Mouse (Mus musculus) midbrain, embryonic 16.5 days (tissue): ENCODE results near the gene Gm11563. TPM values are rescaled to one million over a fixed set of nuclear protein-coding genes. Genes with fewer than 3 reads are reported as not detected.
"Not testable (repeated sequence)": the region's sequence is repeated elsewhere in the genome, so short reads cannot be mapped to it uniquely, and the experiment has no call there.

Experiments
- ATAC-seq: fragments of 200-750 bp; cut with Nextera tagmentation; 2 replicates; pipeline ENCODE4 v1.8.0; 2017; ENCODE audit warnings: moderate TSS enrichment
- H3K27ac ChIP-seq: fragments of 300-500 bp; sonication (generic); 2 replicates; pipeline ENCODE4 v1.5.1; 2014; ENCODE audit warnings: mild to moderate bottlenecking, low read length, mixed read lengths
- H3K27me3 ChIP-seq: fragments of 300-500 bp; sonication (generic); 2 replicates; pipeline ENCODE4 v1.6.1; 2014; ENCODE audit warnings: low read depth, low read length, mixed read lengths; ENCODE audit not compliant: control insufficient read depth, insufficient read depth
- H3K36me3 ChIP-seq: fragments of 300-500 bp; sonication (generic); 2 replicates; pipeline ENCODE4 v1.6.1; 2014; ENCODE audit warnings: mild to moderate bottlenecking, low read length, moderate library complexity, mixed read lengths; ENCODE audit not compliant: control insufficient read depth, insufficient read depth
- H3K4me1 ChIP-seq: fragments of 300-500 bp; sonication (generic); 2 replicates; pipeline ENCODE4 v1.6.1; 2014; ENCODE audit warnings: mild to moderate bottlenecking, low read length, mixed read lengths; ENCODE audit not compliant: control insufficient read depth, insufficient read depth
- H3K4me2 ChIP-seq: fragments of 300-500 bp; sonication (generic); 2 replicates; pipeline ENCODE4 v1.6.1; 2014; ENCODE audit warnings: mild to moderate bottlenecking, low read length, mixed read lengths
- H3K4me3 ChIP-seq: fragments of 300-500 bp; sonication (generic); 2 replicates; pipeline ENCODE4 v1.5.1; 2014; ENCODE audit warnings: low read depth, mild to moderate bottlenecking, low read length, moderate library complexity, mixed read lengths
- H3K9ac ChIP-seq: fragments of 300-500 bp; sonication (generic); 2 replicates; pipeline ENCODE4 v1.6.1; 2014; ENCODE audit warnings: low read depth, low read length, mixed read lengths
- H3K9me3 ChIP-seq: fragments of 300-500 bp; sonication (generic); replicated peaks from 2 replicates; pipeline ENCODE4 v1.6.1; 2014; ENCODE audit warnings: mild to moderate bottlenecking, low read length, mixed read lengths; ENCODE audit not compliant: control insufficient read depth, poor library complexity, severe bottlenecking
- WGBS: fragments of 180-500 bp; shearing (Covaris S2); extraction: QIAGEN DNeasy Blood & Tissue Kit; methylation state at CpG from one replicate; pipeline ENCODE4 v1.1.7; 2014; 5-methylcytosine and 5-hydroxymethylcytosine counted together
- polyA plus RNA-seq: library from polyadenylated mRNA; unstranded; fragments of >200 nt; fragmentation: Nextera tagmentation; extraction: Ambion mirVana; gene quantifications from 2 replicates; pipeline ENCODE4 v1.2.1, GENCODE M21; 2015

Gm11563 gene
- polyA plus RNA-seq, result not detected in 2 replicates

DNA sequence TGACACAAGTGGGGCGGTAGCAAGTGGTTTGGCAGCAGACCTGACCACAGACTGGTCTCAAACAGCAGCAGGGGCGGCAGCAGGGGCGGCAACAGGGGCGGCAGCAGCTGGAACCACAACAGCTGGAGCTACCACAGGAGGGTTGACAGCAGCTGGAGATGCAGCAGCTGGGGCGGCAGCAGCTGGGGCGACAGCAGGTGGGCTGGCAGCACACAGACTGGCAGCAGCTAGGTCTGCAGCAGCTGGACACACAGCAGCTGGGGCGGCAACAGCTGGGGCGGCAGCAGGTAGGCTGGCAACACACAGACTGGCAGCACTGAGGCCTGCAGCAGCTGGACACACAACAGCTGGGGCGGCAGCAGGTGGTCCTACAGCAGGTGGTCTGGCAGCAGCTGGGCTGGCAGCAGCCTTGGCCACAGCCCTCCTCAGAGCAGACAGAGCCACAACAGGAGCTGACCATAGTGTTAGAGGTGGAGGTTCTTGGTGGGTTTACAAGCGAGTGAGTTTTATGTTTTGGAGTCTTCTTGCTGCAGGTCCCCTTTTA, at the start of gene Gm11563:
Gene Gm11563 (minus strand): TSS at position 494 of the 544 bp plus-strand sequence.
- not testable (repeated sequence) for H3K36me3 ChIP-seq, ATAC-seq, H3K4me3 ChIP-seq, H3K4me2 ChIP-seq, H3K27ac ChIP-seq, H3K27me3 ChIP-seq, H3K9ac ChIP-seq, H3K4me1 ChIP-seq, H3K9me3 ChIP-seq
- WGBS, result 69% methylated on average over 10 of the region's 10 CpGs

DNA sequence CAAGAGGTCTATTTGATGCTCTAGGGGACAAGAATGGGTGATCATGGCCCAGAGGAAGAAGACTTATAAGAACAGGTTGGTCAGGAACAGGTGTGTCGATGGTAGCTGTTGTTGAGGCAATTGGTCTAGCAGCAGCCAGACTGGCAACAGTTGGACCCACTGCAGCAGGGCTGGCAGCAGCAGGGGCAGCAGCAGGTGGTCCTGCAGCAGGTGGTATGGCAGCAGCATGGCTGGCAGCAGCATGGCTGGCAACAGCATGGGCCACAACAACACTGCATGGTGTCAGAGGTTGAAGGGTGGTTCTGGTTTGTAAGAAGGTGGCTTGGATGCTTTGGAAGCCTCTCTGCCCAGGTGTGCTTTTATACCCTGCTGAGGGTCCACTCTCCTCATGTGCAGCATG, 31.7 kb upstream of the Gm11563 start, which contains the start of gene Gm14190:
Gene Gm14190 (minus strand): TSS at position 278 of the 400 bp plus-strand sequence.
- Histone ChIP-seq H3K9ac (no peak within 1 kb of the TSS), H3K4me2 (no peak within 1 kb of the TSS)
- ATAC-seq, result no peak

GRCm38 (mm10) chr11:99685235-99685634, 26.5 kb upstream of the Gm11563 start:
- not testable (repeated sequence) for H3K36me3 ChIP-seq, H3K9ac ChIP-seq, H3K27ac ChIP-seq, ATAC-seq, H3K27me3 ChIP-seq, H3K9me3 ChIP-seq, H3K4me2 ChIP-seq, H3K4me3 ChIP-seq, H3K4me1 ChIP-seq
- 78% methylated on average over 1 of the region's 1 CpGs for WGBS

More for the DNA sequence above, 31.7 kb upstream of the Gm11563 start, which contains the start of gene Gm14190:
- H3K4me1 ChIP-seq, result no peaks in the 10 kb centered on the region
- no peak within 1 kb of the TSS for H3K27ac ChIP-seq
- H3K9me3 ChIP-seq, result no peaks in the 10 kb centered on the region
- 77% methylated on average over 1 of the region's 1 CpGs for WGBS
- no peaks in the 10 kb centered on the region for H3K36me3 ChIP-seq
- no peak within 1 kb of the TSS for H3K4me3 ChIP-seq
- no peaks in the 10 kb centered on the region for H3K27me3 ChIP-seq

- no peak for ATAC-seq
- no peaks in the 10 kb centered on the region for H3K27me3 ChIP-seq
- no peaks in the 10 kb centered on the region for H3K4me1 ChIP-seq
- H3K4me2 ChIP-seq, result no peak overlapping the region
- WGBS, result 84% methylated on average over 2 of the region's 2 CpGs
- H3K36me3 ChIP-seq, result no peaks in the 10 kb centered on the region
- H3K4me3 ChIP-seq, result no peak overlapping the region
- H3K27ac ChIP-seq, result no peak overlapping the region
- H3K9ac ChIP-seq, result no peak overlapping the region
- H3K9me3 ChIP-seq, result no peaks in the 10 kb centered on the region
Observed at GRCm38 (mm10) chr11:99683481-99683880, 24.7 kb upstream of the Gm11563 start.

GRCm38 (mm10) chr11:99665860-99666259, 7.1 kb upstream of the Gm11563 start, which contains the start of gene Krtap4-6:
Gene Krtap4-6 (minus strand): TSS chr11:99665960.
- no peak within 1 kb of the TSS for H3K27ac ChIP-seq
- no peak within 1 kb of the TSS for H3K9ac ChIP-seq
- no peaks in the 10 kb centered on the region for H3K36me3 ChIP-seq
- H3K27me3 ChIP-seq, result no peaks in the 10 kb centered on the region
- H3K4me1 ChIP-seq, result no peaks in the 10 kb centered on the region
- ATAC-seq, result no peak
- no peaks in the 10 kb centered on the region for H3K9me3 ChIP-seq
- no peak within 1 kb of the TSS for H3K4me3 ChIP-seq
- H3K4me2 ChIP-seq, result no peak within 1 kb of the TSS

DNA sequence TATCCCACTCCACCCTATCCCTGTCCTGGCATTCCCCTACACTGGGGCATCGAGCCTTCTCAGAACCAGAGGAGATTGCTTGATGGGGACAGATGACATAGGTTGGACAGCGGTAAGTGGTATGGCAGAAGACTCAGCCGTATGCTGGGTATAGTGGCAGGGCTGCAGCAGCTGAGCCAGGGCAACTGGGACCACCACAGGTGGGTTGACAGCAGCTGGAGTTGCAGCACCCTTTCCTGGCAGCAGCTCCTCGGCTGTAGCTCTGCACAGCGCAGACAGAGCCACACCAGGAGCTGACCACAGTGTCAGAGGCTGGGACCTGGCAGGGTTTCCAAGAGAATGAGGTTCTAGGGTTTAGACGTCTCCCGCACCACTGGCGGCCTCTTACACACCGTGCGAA, 4.0 kb upstream of the Gm11563 start:
- ATAC-seq, result no peak
- no peak overlapping the region for H3K4me3 ChIP-seq

GRCm38 (mm10) chr11:99659256-99659655, 496 bp upstream of the Gm11563 start:
- no peak for ATAC-seq
- Histone ChIP-seq H3K9ac (no peak overlapping the region), H3K9me3 (no peaks in the 10 kb centered on the region), H3K4me2 (no peak overlapping the region), H3K4me1 (no peaks in the 10 kb centered on the region), H3K27me3 (no peaks in the 10 kb centered on the region), H3K27ac (no peak overlapping the region), H3K4me3 (no peak overlapping the region), H3K36me3 (no peaks in the 10 kb centered on the region)
- WGBS, result 87% methylated on average over 4 of the region's 4 CpGs

More for the DNA sequence above, 4.0 kb upstream of the Gm11563 start:
- H3K36me3 ChIP-seq, result no peaks in the 10 kb centered on the region
- 90% methylated on average over 10 of the region's 10 CpGs for WGBS
- H3K9me3 ChIP-seq, result no peaks in the 10 kb centered on the region
- no peaks in the 10 kb centered on the region for H3K27me3 ChIP-seq
- no peaks in the 10 kb centered on the region for H3K4me1 ChIP-seq
- H3K4me2 ChIP-seq, result no peak overlapping the region
- H3K27ac ChIP-seq, result no peak overlapping the region
- no peak overlapping the region for H3K9ac ChIP-seq

GRCm38 (mm10) chr11:99657051-99657450, 1.7 kb downstream of the Gm11563 start:
- no peak overlapping the region for H3K4me3 ChIP-seq
- H3K9me3 ChIP-seq, result no peaks in the 10 kb centered on the region
- no peaks in the 10 kb centered on the region for H3K4me1 ChIP-seq
- H3K36me3 ChIP-seq, result no peaks in the 10 kb centered on the region
- no peak overlapping the region for H3K4me2 ChIP-seq
- ATAC-seq, result no peak
- H3K27ac ChIP-seq, result no peak overlapping the region
- H3K27me3 ChIP-seq, result no peaks in the 10 kb centered on the region
- H3K9ac ChIP-seq, result no peak overlapping the region
- 50% methylated on average over 5 of the region's 5 CpGs for WGBS

DNA sequence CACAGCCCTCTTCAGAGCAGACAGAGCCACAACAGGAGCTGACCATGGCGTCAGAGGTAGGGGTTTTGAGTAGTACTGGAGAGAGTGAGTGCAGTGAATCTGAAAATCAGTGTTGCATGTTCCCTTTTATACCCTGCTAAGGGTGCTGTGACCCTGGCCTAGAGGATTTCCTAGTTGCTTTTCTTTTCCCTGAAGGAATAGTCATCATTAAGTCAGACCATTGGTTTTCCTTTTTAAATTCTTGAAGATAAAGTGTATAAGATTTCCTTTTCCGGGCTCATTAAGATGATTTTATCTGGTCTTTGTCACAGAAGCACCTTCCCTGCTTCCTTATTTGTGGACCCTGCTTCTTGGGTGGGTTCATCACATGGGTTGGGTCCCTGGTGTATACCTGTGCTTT, 8.6 kb downstream of the Gm11563 start, which contains the start of gene Gm11555:
Gene Gm11555 (minus strand): TSS at position 101 of the 400 bp plus-strand sequence.
- no peak within 1 kb of the TSS for H3K9ac ChIP-seq
- ATAC-seq, result no peak
- no peaks in the 10 kb centered on the region for H3K9me3 ChIP-seq
- no peak within 1 kb of the TSS for H3K4me3 ChIP-seq
- H3K27me3 ChIP-seq, result no peaks in the 10 kb centered on the region
- no peaks in the 10 kb centered on the region for H3K4me1 ChIP-seq
- H3K27ac ChIP-seq, result no peak within 1 kb of the TSS
- 83% methylated on average over 2 of the region's 2 CpGs for WGBS
- H3K36me3 ChIP-seq, result no peaks in the 10 kb centered on the region
- H3K4me2 ChIP-seq, result no peak within 1 kb of the TSS
